Mouse (Mus musculus): ENCODE data around the gene Iqschfp.

The Iqschfp gene

DNA sequence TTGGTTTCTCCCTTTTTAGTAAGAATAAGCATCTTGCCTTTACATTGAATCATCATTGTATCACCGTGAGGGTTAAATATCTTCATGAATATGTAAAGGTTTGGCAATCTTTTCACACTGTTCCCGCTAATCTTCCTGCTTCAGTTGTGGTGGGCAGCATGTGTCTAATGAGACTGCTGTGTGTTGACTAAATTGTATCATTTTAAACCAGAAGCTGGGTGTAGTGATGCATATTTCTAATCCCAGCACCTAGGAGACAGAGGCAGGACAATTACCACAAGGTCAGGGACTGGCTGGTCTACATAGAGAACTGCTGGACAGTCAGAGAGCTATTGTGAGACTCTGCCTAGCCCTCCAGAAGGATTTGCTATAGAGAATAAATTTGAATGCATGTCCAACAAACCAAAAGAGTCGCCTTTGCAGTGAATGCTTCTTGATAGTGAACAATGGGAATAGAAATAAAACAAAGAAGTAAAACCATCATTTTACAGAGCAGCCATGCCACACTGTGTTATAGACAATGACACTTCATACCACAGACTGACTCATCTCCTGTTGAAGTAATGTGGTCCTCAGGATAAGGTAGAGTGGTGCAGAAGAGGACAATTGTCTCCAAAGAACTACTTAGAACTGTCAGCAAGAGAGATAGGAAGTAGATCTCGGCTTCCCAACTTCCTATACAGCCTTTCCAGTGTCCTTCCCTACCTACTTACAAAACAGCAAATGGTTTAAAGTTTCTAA is 310.3 kb downstream of the Iqschfp start:
- DNase-seq (ENCODE audit: low spot score in 2 of 2): no peak

DNA sequence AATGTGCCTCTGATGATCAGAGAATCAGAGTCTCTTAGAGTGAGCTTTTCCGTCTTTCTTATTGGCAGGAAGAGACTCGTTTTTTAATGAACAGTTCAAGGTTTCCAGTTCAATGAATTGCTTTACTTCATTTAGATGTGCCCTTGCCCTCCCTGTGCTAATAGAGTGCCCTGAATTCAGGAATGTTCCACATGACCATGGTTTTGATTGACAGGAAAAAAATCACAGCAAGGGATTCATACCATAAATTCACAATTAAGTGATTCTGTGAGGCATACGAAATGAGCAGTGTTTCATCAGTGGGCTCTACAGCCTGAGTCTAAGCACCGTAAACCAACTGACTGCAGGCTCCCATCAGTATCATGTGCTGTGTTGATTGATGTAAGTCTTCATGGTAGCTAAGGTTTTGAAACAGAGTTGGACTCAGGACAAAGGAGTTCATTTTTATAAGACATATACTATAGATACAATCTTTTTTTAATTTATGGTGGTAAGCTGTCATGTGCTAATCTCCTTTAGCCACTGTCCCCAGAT is 312.0 kb downstream of the Iqschfp start:
- no peak for DNase-seq (ENCODE audit: low spot score in 2 of 2)

DNA sequence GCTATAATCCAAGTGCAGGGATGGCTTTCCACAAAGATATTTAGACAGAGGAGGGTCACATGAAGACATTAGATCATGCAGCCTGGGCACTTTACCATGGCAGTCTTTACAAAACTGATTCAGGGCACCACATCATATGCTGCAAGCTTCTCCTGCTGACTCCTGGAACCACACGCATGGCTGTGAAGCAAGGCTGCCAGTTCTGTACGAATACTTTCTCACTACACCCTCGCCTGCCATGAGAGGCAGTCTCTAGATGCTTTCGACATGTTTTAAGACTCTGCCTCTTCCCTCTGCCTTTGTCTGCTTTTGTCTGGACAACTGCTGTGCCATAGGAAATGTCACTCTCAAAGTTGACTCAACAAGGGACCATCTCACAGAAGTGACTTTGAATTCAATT is 318.4 kb downstream of the Iqschfp start:
- no peak for DNase-seq (ENCODE audit: low spot score in 2 of 2)

DNA sequence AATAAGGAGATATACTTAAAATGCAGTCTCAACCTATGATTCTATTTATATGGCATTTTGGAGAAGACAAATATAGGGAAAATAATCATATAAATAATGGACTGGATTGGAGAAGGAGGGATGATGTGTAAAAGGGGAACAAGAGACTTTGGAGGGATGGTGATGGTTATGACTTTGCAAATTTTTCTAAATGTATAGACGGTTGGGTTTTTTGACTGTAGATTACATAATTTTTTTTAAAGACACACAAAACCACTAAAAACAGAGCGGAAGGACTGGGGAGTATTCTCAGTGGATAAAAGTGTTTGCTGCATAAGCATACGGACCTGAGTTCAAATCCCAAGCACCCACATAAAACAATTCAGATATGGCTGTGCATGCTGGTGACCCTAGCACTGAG is 329.4 kb downstream of the Iqschfp start:
- DNase-seq (ENCODE audit: low spot score in 2 of 2): no peak

DNA sequence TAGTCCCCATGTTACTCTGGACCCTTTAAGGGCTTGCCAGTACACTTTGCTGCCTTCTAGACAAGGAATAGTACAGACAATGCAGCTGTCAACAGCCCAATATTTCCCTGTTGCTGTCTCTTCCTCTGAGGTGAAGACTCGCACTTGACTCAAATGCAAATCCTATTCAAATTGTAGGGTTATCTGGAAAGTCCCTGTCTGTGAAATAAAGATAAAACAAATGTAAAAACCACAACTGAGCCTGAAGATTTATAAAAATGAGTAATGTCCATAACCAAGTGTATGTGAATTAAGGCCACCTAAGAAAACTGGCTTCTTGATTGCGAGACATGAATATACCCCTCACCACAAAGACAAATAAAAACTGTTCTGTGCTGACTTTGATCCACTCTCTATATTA is 347.9 kb downstream of the Iqschfp start:
- DNase-seq (ENCODE audit: low spot score in 2 of 2): no peak

DNA sequence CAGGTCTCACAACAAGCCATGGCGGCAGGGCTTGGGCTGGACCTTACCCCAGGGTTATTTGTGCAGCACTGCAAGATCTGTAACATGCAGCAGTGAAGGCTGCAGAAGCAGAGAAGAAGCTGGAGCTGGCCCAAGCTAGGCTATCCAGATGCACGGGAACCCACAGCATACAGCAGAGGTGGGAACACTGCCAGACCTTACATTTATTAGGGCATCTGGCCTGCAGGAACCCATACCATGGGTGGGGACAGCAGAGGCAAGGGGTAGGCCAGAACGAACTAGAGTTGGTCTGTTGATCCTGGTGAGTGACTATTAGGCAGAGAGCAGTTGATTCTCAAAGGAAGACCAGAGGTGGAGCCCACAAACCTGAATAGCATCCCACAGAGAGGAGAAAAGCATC is 351.2 kb downstream of the Iqschfp start:
- no peak for DNase-seq (ENCODE audit: low spot score in 2 of 2)

DNA sequence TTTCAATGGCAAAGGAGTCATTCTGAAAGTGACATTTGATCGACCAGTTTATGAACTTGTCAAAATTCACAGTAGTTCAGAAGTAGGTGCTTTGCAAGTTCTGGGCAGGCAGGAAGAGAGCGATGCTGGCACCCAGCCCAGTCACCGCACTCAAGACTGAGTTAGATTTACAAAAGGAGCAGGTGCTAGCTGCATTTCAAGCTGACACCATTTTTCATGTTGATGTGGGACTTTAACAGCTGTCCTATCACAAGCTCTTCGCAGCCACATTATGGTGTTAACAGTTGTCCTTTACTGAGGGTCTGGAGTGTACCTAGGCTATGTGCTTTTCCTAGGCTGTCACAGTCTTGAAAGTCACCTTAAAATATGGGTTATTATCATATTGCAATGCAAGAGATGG is 354.1 kb downstream of the Iqschfp start:
- no peak for DNase-seq (ENCODE audit: low spot score in 2 of 2)

DNA sequence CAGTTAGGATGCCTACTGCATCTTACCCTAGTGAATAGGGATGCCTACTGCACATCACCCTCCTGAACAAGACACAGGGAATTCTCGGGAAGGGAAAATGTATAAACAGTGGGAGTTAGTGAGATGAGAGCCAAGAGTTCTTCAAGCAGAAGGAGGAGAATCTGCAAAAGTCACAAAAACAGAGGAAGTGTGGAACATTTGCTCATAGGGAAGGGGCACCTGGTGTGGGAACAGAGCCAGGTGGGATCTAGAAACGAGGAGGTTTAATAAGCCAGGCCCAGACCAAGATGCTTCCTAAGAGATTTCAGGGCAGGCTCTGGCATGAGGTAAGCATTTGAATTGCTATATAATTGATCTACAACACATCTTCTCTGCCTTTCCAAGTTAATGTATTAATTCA is 358.6 kb downstream of the Iqschfp start:
- DNase-seq (ENCODE audit: low spot score in 2 of 2): no peak

DNA sequence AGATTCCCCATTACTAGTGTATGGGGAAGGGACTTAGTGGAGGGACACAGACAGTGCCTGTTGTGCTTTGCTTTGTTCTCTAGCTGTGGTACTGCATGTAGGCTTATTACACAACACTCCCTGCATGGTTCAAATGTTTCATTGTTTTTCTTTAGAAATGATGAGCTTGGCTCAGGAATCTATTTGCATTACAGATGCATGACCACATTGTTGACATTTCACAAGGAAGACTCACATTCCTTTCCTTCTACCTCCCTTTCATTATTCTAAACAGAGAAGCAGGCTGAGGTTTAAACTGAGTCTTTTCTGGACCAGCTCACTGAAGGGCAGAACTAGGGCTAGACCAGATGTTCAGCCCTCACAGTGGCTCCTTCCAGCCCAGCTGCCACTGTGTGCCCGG is 360.3 kb downstream of the Iqschfp start:
- no peak for DNase-seq (ENCODE audit: low spot score in 2 of 2)

DNA sequence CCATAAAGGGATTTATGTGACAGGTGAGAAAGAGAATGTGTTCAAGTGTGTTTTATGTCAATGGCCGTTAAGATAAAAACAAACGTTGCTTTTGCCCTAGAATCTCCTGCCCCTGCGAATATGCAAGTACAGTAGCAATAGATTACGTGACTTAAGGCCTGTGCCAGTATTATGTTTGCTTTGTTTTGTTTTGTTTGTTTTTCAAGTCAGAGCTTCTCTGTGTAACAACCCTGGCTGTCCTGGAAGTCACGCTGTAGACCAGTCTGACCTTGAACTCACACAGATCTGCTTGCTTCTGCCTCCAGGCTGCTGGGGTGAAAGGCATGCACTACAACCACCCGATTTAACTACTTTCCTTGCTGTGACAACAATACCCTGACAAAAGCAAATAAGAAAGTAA is 370.3 kb downstream of the Iqschfp start:
- no peak for DNase-seq (ENCODE audit: low spot score in 2 of 2)

DNA sequence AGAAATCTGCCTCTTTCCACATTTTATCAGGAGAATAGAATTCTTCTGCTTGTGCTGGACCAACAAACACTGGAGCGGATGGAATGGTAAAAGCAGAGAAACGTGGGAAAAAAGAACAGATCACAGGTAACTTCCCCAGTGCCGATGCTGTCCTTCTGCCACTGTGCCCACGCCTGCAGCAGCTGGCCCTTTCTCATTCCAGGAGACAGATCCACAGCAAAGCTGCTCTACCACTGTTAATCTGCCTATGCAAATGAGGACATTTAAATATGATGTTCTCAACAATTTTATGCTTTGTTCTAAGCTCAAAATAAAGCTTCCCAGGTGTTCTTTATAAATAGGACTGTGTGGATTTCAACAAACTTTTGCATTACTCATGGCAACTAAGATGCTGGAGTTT is 375.9 kb downstream of the Iqschfp start:
- DNase-seq (ENCODE audit: low spot score in 2 of 2): no peak

DNA sequence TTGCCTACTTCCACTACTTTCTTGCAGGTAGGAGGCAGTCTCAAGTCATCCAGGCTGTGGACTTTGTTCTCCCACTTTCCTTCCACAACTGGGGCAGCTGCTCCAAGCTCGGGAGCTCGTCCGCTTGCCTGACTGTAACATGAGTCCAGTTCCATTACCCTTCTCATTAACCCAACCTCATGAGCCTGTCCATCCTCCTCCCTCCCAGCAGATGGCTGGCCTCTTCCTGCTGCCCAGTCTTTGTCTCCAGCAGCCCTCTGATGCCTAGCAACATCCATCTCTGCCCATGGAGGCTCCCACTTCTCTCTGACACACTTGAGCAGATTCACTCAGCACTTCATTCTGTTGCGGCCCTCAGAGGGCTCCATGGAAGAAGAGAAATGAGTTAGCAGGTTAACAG is 377.2 kb downstream of the Iqschfp start:
- DNase-seq (ENCODE audit: low spot score in 2 of 2): no peak

DNA sequence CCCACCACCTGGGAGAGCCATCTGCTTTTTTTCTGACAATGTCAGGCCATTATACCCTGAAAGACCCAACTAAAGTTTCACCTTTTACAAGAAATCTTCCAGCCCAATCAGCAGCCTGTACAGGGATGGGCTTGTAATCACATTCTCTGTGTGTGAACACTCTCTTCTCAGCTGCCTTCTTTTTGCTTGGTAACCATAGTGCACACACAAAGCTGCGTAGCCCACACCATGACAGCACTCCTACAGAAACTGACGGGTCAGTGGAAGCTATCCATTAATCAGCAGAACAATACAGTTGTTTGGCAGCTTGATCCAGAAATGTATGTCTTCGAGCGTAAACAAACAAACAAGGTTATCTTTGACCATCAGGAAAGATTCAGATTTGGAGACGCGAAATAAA is 378.2 kb downstream of the Iqschfp start:
- DNase-seq (ENCODE audit: low spot score in 2 of 2): no peak

DNA sequence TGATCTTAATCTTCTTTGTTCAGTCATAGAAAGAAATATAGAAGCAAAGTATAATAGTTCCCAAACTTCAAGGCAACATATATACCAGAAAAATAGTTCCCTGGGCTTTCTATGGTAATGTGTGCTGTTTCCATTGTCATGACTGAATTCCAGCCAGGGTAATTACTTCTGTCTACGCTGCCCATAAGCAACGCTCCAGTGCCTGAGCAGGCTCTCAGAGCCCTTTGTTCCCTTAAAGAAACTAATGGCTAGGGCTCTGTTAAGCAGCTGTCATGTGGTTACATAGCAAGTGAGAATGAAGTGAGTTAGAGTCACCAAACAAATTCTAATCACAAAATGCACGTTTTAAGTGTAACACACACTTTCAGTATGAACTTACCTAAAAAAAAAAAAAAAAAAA is 379.4 kb downstream of the Iqschfp start:
- no peak for DNase-seq (ENCODE audit: low spot score in 2 of 2)

DNA sequence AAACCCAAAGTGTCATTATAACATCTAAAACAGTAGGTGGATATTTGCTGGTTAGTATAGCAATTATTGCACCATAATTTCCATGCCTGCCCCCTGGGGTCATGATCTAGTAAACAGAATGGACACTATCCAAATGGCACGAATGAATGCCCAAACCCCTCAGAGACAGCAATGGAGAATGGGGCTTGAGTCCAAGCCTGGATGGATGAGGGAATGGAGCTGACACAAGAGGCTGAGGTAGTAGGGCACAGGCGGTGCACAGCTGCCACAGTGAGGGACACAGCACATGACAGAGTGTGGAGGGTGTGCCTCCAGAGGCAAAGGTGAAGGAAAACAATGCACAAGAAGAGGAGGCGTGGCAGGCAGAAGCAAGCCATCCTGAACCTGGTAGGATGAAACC is 379.8 kb downstream of the Iqschfp start:
- DNase-seq (ENCODE audit: low spot score in 2 of 2): no peak

DNA sequence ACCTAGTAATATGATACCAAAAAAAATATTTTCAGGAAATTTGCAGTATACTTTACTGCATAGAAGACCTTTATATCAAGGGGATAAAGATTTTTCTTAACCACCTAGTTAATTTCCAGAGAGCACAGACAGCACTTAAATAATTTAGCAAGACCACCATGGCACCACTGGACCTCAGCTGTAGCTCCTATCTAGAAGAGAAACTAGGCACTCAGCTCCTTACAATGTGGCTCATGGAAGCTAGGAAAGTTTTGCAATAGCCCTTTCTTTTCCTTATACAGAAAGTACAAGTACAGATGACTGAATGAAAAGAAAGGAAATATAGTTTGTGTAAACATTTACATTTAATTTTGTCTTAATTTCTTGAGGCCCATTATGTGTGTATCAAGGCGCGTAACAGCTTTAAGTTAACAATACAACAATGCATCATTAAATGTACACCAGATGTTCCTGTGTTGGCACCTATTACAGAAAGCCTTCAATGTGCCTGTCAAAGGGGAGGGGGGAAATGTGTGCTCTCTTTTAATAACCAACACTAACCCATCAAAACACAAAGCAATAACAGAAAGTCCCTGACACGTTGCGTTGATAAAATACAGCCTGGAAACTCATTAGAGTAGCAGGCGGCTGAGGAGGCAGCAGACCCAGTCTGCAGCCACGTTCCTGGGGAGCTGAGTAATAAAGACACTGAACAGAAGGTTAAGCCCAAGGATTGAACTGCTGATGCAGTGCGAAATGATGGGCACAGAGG is 391.0 kb downstream of the Iqschfp start:
- DNase-seq (ENCODE audit: low spot score in 2 of 2): no peak

DNA sequence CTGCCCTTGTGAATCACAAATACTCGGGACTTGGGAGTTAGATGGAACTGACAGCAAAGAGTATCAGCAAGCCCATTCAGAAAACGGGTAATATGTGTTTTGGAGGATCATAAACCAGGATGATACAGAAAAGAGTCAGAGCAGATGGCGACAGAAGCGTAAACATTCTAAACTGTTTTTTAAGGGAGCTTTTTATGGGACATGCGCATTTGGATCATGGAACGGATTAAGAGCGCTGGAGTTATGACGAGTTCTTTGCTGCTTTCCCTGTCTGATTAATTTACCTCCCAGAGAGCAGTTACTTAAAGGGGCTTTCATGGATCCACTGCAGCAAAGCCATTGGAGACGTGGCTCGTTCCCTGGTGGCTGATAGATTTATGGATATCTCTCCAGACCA is 391.6 kb downstream of the Iqschfp start:
- no peak for DNase-seq (ENCODE audit: low spot score in 2 of 2)

DNA sequence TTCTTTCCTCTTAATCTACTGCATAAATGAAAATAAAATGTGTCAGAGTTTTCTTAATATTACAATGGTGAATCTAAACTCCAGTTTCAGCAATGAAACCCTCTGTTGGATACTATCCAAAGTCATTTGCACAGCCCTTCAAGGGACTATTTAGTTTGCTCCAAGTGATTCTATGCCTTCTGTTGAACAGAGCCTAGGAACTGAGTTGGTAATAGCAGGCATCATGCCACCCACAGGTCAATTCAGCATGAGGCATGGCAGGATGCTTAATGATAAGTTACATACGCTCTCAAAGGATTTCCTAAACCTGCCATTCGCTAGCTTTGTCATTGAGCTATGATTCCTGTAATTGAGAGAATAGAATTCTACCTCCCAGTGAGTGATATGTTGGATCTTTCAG is 392.5 kb downstream of the Iqschfp start:
- no peak for DNase-seq (ENCODE audit: low spot score in 2 of 2)

DNA sequence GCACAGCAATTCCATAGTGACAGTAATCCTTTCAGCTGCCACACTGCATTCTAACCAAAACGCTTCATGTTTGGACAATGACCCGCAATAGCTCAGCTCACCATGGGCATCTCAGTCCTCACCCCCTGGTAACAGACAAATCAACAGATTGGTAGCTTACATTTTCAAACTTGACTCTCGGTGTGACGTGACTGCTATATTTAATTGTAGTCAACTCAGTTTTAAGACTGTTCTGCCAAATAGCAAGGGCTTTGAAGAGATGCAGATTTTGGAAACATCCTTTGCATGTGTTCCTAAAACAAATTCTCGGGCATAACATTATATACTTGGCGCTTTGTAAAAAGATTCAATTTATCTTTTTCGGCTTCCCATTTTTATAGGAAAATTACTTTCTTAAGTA is 404.7 kb downstream of the Iqschfp start:
- no peak for DNase-seq (ENCODE audit: low spot score in 2 of 2)

DNA sequence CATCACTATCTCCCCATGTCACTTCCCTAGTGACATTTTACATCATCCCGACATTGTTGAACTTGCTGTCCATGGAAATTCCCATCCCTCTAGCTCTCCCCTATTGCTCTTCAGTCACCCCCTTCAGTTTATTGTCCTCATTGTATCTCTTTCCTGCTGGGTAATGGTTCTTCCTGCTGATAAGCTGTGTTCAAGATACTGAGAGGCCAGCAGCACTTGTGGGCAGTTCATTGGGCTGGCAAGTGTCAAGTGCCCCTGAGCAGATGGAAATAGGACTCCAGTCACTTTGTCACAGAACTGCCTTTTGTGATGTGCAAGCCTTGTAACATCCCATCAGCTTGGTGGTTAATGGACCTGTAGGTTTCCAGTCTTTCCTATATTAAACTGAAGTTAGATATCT is 413.6 kb downstream of the Iqschfp start:
- DNase-seq (ENCODE audit: low spot score in 2 of 2): no peak

DNA sequence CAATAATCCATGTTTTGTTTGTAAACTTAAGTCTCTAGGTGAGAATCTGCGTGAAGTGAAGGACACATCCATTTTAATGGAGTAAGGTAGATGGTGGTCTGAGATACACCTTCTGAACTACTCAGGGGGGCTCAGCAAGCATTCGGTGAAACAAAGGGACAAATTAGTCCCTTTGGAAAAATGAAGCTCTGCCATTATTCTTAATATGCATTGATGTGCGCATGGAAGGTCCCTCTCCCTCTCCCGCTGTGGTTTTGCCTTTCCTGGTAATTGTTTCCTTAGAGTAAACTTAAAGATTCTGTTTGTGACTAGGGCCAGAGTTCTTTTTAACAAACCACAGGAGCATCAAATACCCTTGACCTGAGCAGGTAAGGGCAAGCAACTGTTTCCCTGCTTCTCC is 414.7 kb downstream of the Iqschfp start:
- DNase-seq (ENCODE audit: low spot score in 2 of 2): no peak

DNA sequence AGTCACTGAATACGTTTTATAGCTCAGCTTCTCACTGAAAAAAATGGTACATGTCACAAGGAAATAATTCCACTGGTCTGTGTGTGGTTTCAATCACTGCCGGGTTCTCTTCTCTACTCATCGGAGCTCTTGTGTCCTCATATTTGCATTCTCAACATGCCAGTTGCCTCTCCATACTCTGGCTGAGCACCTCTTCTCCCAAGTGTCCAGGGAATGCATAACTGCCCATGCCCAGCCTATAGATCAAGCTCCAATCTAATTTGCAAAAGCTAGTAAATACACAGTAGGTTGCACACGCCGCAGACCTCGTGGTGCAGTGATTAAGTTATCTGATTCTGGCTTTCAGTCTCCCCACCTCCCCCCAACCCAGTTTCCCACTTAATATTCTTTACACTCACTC is 433.5 kb downstream of the Iqschfp start:
- DNase-seq (ENCODE audit: low spot score in 2 of 2): no peak

DNA sequence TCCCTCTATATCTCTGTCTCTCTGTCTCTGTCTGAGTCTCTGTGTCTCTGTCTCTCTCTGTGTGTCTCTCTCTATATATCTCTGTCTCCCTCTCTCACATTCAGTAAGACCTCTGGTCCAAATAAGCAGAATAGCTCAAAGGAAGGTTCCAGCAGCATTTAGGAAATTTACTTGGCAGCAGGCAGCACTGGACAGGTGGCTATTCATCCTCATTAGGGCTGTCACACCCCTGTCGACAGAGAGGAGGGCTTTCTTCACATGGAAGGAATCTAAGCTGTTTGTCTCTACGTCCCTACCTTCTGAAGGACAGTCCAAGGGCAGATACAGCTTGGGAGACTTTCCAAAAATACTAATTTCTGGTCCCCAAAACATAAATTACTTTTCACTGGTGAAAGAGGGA is 440.5 kb downstream of the Iqschfp start:
- no peak for DNase-seq (ENCODE audit: low spot score in 2 of 2)

Measured in spleen, postnatal 10 days (tissue).